Mouse (Mus musculus): ENCODE results near the gene Zcchc7. TPM values are rescaled to one million over a fixed set of nuclear protein-coding genes. Genes with fewer than 3 reads are reported as not detected.

Zcchc7 gene
- polyA plus RNA-seq, 1 experiment from 2014 or later, result 28.5 TPM

DNA sequence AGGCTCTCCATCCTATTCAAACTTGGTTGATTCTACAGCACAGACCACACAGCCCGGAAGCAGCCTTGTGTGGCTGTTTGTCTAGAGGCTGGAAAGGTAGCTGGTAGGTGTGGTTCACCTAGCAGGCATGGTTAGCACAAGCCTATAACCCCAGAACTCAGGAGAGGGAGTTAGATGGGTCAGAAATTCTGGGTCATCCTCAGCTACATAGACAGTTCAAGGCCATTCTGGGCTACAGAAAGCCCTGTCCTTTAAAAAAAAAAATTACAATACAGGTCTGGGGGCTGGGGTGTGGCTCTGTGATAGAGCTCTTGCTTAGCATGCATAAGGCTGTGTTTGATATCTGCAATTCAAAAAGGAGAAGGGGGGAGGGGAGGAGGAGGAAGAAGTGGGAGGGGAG, 192.6 kb downstream of the Zcchc7 start:
- H3K27ac ChIP-seq (ENCODE audit: low read depth, low read length), result no peak overlapping the region
- H3K9me3 ChIP-seq (ENCODE audit: control insufficient read depth, low read length), result no peaks in the 10 kb centered on the region
- H3K4me3 ChIP-seq (ENCODE audit: low read depth, low read length), result no peak overlapping the region
- H3K36me3 ChIP-seq (ENCODE audit: control insufficient read depth, insufficient read depth, low read length), result no peaks in the 10 kb centered on the region
- no peak overlapping the region for H3K4me2 ChIP-seq
- DNase-seq (ENCODE audit: low spot score), result no peak
- ATAC-seq (replicated peaks; ENCODE audit: low FRiP score), result no peak
- no peak overlapping the region for H3K9ac ChIP-seq (ENCODE audit: low read depth, low read length)
- WGBS, result 74% methylated on average over 1 of the region's 1 CpGs
- no peaks in the 10 kb centered on the region for H3K4me1 ChIP-seq (replicated peaks; ENCODE audit: control insufficient read depth, insufficient read depth, low read length)
- H3K27me3 ChIP-seq (replicated peaks; ENCODE audit: control insufficient read depth, insufficient read depth, low read length), result no peaks in the 10 kb centered on the region

DNA sequence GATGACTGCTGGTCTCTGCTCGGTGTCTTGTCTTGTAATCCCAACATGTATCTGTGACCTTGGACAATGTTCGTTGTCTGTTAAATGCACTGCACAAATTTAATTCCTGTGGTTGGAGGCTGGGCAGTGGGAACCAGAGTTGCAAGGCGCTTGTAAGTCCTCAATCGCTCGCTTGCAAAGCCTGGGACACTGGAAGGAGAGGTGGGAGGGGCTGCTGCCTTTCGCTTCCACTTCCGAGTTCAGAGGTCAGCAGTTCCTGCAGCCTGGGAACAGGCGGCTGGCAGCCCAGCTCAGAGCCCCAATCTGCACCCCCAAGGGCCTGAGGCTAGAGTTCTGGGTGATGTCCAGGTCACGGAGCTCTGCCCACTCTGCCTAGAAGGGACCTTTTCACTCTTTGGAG, 197.4 kb downstream of the Zcchc7 start:
- H3K4me2 ChIP-seq, result no peak overlapping the region
- no peaks in the 10 kb centered on the region for H3K4me1 ChIP-seq (replicated peaks; ENCODE audit: control insufficient read depth, insufficient read depth, low read length)
- H3K4me3 ChIP-seq (ENCODE audit: low read depth, low read length), result no peak overlapping the region
- H3K9ac ChIP-seq (ENCODE audit: low read depth, low read length), result no peak overlapping the region
- WGBS, result 70% methylated on average over 9 of the region's 9 CpGs
- no peaks in the 10 kb centered on the region for H3K27me3 ChIP-seq (replicated peaks; ENCODE audit: control insufficient read depth, insufficient read depth, low read length)
- no peaks in the 10 kb centered on the region for H3K9me3 ChIP-seq (ENCODE audit: control insufficient read depth, low read length)
- ATAC-seq (replicated peaks; ENCODE audit: low FRiP score), result no peak
- H3K36me3 ChIP-seq (ENCODE audit: control insufficient read depth, insufficient read depth, low read length), result no peaks in the 10 kb centered on the region
- no peak for DNase-seq (ENCODE audit: low spot score)
- no peak overlapping the region for H3K27ac ChIP-seq (ENCODE audit: low read depth, low read length)

DNA sequence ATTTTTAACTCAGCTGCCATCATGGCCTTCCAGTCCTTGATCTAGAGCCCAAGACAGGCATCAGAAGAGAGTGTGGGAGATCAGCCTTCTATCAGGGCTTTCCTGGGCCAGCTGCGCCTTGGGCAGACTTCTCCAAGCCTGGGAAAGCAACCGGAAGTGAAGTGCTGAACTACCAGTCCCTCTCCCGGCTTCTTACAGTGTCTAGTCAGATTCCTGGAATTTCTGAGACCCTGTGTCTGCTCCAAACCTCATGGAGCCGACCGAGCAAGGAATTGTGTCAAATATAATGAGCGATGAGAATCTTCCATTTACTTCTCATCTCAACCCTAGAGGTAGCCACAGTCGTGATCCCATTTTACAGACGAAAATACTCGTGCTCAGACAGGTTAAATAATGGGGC, 203.1 kb downstream of the Zcchc7 start:
- DNase-seq (ENCODE audit: low spot score) (no peak), ATAC-seq (replicated peaks; ENCODE audit: low FRiP score) (no peak)
- WGBS, result 81% methylated on average over 9 of the region's 9 CpGs

GRCm38 (mm10) chr4:44959220-44959619, 203.5 kb downstream of the Zcchc7 start:
- Histone ChIP-seq H3K27ac (ENCODE audit: low read depth, low read length) (no peak overlapping the region), H3K4me1 (replicated peaks; ENCODE audit: control insufficient read depth, insufficient read depth, low read length) (no peaks in the 10 kb centered on the region), H3K9ac (ENCODE audit: low read depth, low read length) (no peak overlapping the region), H3K4me3 (ENCODE audit: low read depth, low read length) (no peak overlapping the region), H3K36me3 (ENCODE audit: control insufficient read depth, insufficient read depth, low read length) (no peaks in the 10 kb centered on the region), H3K4me2 (no peak overlapping the region), H3K27me3 (replicated peaks; ENCODE audit: control insufficient read depth, insufficient read depth, low read length) (no peaks in the 10 kb centered on the region), H3K9me3 (ENCODE audit: control insufficient read depth, low read length) (no peaks in the 10 kb centered on the region)
- ATAC-seq (replicated peaks; ENCODE audit: low FRiP score), result no peak
- WGBS, result 88% methylated on average over 13 of the region's 13 CpGs
- no peak for DNase-seq (ENCODE audit: low spot score)

More for the DNA sequence above, 203.1 kb downstream of the Zcchc7 start:
- no peak overlapping the region for H3K4me2 ChIP-seq
- H3K36me3 ChIP-seq (ENCODE audit: control insufficient read depth, insufficient read depth, low read length), result no peaks in the 10 kb centered on the region
- H3K9me3 ChIP-seq (ENCODE audit: control insufficient read depth, low read length), result no peaks in the 10 kb centered on the region
- no peaks in the 10 kb centered on the region for H3K4me1 ChIP-seq (replicated peaks; ENCODE audit: control insufficient read depth, insufficient read depth, low read length)
- H3K27ac ChIP-seq (ENCODE audit: low read depth, low read length), result no peak overlapping the region
- H3K9ac ChIP-seq (ENCODE audit: low read depth, low read length), result no peak overlapping the region
- H3K27me3 ChIP-seq (replicated peaks; ENCODE audit: control insufficient read depth, insufficient read depth, low read length), result no peaks in the 10 kb centered on the region
- H3K4me3 ChIP-seq (ENCODE audit: low read depth, low read length), result no peak overlapping the region

- ATAC-seq (replicated peaks; ENCODE audit: low FRiP score), result no peak
- 67% methylated on average over 11 of the region's 11 CpGs for WGBS
- Histone ChIP-seq H3K9me3 (ENCODE audit: control insufficient read depth, low read length) (no peaks in the 10 kb centered on the region), H3K36me3 (ENCODE audit: control insufficient read depth, insufficient read depth, low read length) (no peaks in the 10 kb centered on the region), H3K9ac (ENCODE audit: low read depth, low read length) (no peak overlapping the region), H3K4me2 (no peak overlapping the region), H3K4me1 (replicated peaks; ENCODE audit: control insufficient read depth, insufficient read depth, low read length) (no peaks in the 10 kb centered on the region), H3K27me3 (replicated peaks; ENCODE audit: control insufficient read depth, insufficient read depth, low read length) (no peaks in the 10 kb centered on the region), H3K4me3 (ENCODE audit: low read depth, low read length) (no peak overlapping the region), H3K27ac (ENCODE audit: low read depth, low read length) (no peak overlapping the region)
- no peak for DNase-seq (ENCODE audit: low spot score)
These were observed 207.5 kb downstream of the Zcchc7 start for GRCm38 (mm10) chr4:44963156-44963555.

DNA sequence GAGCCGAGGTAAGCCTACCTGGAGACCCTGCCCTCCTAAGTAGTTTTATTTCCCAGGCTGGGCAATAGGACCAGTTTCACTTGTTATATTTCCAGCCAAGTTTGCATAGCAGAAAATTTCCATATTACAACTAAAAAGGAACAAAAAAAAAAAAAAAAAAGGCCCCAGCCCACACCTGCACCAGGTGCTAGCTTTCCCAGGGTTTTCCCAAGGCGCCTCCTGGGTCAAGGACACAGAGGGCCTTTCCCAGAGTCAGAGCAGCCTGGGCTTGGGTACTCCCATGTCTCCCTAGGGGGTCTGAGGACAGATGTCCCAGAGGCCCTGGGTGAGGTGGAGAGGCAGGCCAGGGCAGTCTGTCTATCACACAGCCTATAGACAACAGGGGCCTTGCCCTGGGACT, 209.5 kb downstream of the Zcchc7 start:
- no peaks in the 10 kb centered on the region for H3K27me3 ChIP-seq (replicated peaks; ENCODE audit: control insufficient read depth, insufficient read depth, low read length)

DNA sequence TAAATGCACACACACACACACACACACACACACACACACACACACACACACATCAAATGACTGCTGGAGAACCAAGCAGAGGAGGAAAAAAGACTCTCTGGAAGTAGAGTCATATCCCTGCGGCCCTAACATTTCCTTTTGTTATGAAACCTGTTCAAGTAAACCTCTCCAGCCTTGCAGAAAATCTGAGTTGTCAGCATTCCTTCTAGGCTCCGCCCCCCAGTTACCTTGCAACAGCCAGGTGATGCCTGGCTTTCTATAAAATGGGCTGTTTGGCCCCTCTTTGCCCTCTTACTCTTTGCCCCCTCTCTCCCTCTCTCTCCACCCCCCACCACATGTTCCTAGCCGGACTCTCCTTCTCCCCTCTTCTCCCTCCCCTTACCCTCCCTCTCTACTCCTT, 210.1 kb downstream of the Zcchc7 start:
- 75% methylated on average over 3 of the region's 3 CpGs for WGBS
- H3K4me2 ChIP-seq, result no peak overlapping the region
- ATAC-seq (replicated peaks; ENCODE audit: low FRiP score), result no peak
- no peaks in the 10 kb centered on the region for H3K9me3 ChIP-seq (ENCODE audit: control insufficient read depth, low read length)
- H3K27ac ChIP-seq (ENCODE audit: low read depth, low read length), result no peak overlapping the region
- DNase-seq (ENCODE audit: low spot score), result no peak
- H3K36me3 ChIP-seq (ENCODE audit: control insufficient read depth, insufficient read depth, low read length), result no peaks in the 10 kb centered on the region
- H3K9ac ChIP-seq (ENCODE audit: low read depth, low read length), result no peak overlapping the region
- H3K27me3 ChIP-seq (replicated peaks; ENCODE audit: control insufficient read depth, insufficient read depth, low read length), result no peaks in the 10 kb centered on the region
- no peak overlapping the region for H3K4me3 ChIP-seq (ENCODE audit: low read depth, low read length)
- H3K4me1 ChIP-seq (replicated peaks; ENCODE audit: control insufficient read depth, insufficient read depth, low read length), result no peaks in the 10 kb centered on the region

More for the DNA sequence above, 209.5 kb downstream of the Zcchc7 start:
- Histone ChIP-seq H3K4me1 (replicated peaks; ENCODE audit: control insufficient read depth, insufficient read depth, low read length) (no peaks in the 10 kb centered on the region), H3K4me3 (ENCODE audit: low read depth, low read length) (no peak overlapping the region), H3K4me2 (no peak overlapping the region), H3K36me3 (ENCODE audit: control insufficient read depth, insufficient read depth, low read length) (no peaks in the 10 kb centered on the region), H3K9me3 (ENCODE audit: control insufficient read depth, low read length) (no peaks in the 10 kb centered on the region), H3K27ac (ENCODE audit: low read depth, low read length) (no peak overlapping the region), H3K9ac (ENCODE audit: low read depth, low read length) (no peak overlapping the region)
- ATAC-seq (replicated peaks; ENCODE audit: low FRiP score), result no peak
- no peak for DNase-seq (ENCODE audit: low spot score)
- WGBS, result 83% methylated on average over 2 of the region's 2 CpGs

DNA sequence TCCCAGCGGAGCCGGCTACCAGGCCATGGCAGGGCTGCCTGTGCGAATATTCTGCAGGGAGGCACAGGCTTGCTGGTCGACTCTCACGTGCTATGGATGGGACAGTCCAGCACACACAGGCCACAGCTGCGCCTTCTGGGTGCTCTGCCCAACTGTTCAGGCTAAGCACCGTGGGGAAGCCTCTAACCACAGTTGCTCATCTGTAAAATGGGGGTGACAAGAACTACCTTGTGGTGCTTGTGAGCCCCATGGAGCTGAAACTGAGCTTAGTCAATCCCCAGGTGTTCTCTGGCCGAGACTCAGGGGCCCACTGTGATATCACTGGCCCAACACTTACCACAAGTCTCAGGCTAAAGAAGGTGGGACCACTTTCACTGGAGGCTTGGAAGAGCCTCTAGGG, 211.7 kb downstream of the Zcchc7 start:
- WGBS, result 82% methylated on average over 8 of the region's 8 CpGs

DNA sequence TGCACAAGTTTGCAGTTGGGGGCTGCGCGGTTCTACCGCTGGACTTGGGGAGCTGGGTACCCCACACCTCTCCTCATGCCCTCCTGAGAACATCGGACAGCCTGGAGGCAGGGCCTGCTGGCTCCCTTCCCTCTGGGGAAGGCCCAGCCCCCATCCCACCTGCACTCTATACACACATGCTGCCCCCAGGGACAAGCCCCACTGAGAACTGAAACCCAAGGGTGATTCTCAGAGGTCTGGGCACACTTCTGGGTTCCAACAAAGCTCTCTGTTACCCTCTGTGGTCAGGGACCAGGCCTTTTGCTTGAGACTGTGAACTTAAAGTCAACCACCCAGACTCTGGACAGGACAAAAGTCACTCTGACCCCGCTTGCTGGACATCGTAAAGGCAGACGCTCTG, 214.4 kb downstream of the Zcchc7 start:
- Histone ChIP-seq H3K9me3 (ENCODE audit: control insufficient read depth, low read length) (no peaks in the 10 kb centered on the region), H3K4me1 (replicated peaks; ENCODE audit: control insufficient read depth, insufficient read depth, low read length) (peaks cover 5% of the 10 kb centered on the region; the same call in 1 of the 2 replicates), H3K36me3 (ENCODE audit: control insufficient read depth, insufficient read depth, low read length) (no peaks in the 10 kb centered on the region), H3K9ac (ENCODE audit: low read depth, low read length) (no peak overlapping the region), H3K4me3 (ENCODE audit: low read depth, low read length) (no peak overlapping the region), H3K27me3 (replicated peaks; ENCODE audit: control insufficient read depth, insufficient read depth, low read length) (no peaks in the 10 kb centered on the region), H3K27ac (ENCODE audit: low read depth, low read length) (no peak overlapping the region), H3K4me2 (no peak overlapping the region)
- DNase-seq (ENCODE audit: low spot score) (no peak), ATAC-seq (replicated peaks; ENCODE audit: low FRiP score) (no peak)
- 84% methylated on average over 7 of the region's 7 CpGs for WGBS

More for the DNA sequence above, 211.7 kb downstream of the Zcchc7 start:
- no peaks in the 10 kb centered on the region for H3K9me3 ChIP-seq (ENCODE audit: control insufficient read depth, low read length)
- H3K9ac ChIP-seq (ENCODE audit: low read depth, low read length), result no peak overlapping the region
- ATAC-seq (replicated peaks; ENCODE audit: low FRiP score) (no peak), DNase-seq (ENCODE audit: low spot score) (no peak)
- H3K4me2 ChIP-seq, result no peak overlapping the region
- H3K27ac ChIP-seq (ENCODE audit: low read depth, low read length), result no peak overlapping the region
- no peaks in the 10 kb centered on the region for H3K36me3 ChIP-seq (ENCODE audit: control insufficient read depth, insufficient read depth, low read length)
- H3K27me3 ChIP-seq (replicated peaks; ENCODE audit: control insufficient read depth, insufficient read depth, low read length), result no peaks in the 10 kb centered on the region
- H3K4me3 ChIP-seq (ENCODE audit: low read depth, low read length), result no peak overlapping the region
- H3K4me1 ChIP-seq (replicated peaks; ENCODE audit: control insufficient read depth, insufficient read depth, low read length), result no peaks in the 10 kb centered on the region
